Mouse (Mus musculus) right cerebral cortex, adult 18-20 months (tissue): ENCODE measurements around the gene Olfr1025-ps1.

Source experiments
- DNase-seq: peaks from one replicate; pipeline ENCODE4 v3.0.0; 2022; ENCODE audit warnings: mixed read lengths

Olfr1025-ps1 gene

DNA sequence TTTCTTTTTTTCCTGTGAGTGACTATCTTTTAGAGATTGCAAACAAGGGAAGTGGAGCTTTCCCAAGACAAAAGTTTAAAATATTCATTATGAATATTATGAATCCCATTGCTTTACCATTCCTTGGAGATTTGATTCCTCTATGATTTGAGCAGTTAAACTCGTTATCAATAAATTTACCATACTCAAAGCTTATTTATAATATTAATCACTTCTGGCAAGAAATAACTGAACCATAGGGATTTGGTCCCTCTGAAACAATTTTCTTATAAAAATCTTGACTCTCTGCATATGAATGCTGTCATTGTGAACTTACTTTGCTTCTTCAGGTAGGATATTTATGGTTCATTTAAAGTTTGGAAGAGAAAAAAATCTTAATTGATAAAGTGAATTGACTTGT, at the start of gene Olfr1025-ps1:
TSS of gene Olfr1025-ps1 (plus strand) at position 301 of the 400 bp plus-strand sequence.
- DNase-seq = no peak

DNA sequence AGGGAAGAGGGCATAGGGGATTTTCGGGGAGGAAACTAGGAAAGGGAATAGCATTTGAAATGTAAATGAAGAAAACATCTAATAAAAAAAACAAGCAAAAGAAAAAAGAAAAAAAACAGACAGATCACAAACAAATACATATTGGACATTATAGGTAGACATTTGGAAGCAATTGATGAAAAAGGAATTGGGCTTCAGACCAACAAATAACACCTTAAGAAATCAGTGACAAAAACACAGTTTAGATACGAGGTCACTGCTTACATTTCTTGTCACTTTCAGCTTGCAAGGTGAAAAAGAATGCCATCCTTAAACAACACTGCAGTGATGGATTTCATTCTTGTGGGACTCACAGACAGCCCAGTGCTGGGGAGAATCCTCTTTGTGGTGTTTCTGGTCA, 46.7 kb upstream of the Olfr1025-ps1 start, which contains the start of gene Olfr1022:
TSS of gene Olfr1022 (plus strand) at position 301 of the 400 bp plus-strand sequence.
- DNase-seq = no peak

DNA sequence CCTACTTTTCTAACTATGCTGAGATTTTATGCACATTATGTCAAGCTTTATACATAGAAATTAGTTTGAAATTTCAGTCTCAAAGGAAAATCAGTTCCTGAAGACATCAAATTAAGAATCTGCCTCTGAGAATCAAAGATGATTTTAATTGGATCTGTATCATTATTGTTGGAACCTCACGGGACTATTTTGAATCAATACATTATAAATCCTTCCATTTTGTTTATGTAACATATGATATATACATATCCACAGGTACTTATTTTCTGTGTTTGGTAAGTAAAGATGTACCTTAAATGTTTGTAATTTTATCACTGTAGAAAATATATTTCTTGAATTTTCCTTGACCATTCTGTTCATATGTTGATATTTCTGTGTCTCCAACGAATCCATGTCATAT, 29.7 kb upstream of the Olfr1025-ps1 start, which contains the start of gene Olfr1023:
TSS of gene Olfr1023 (plus strand) at position 301 of the 400 bp plus-strand sequence.
- no peak for DNase-seq

DNA sequence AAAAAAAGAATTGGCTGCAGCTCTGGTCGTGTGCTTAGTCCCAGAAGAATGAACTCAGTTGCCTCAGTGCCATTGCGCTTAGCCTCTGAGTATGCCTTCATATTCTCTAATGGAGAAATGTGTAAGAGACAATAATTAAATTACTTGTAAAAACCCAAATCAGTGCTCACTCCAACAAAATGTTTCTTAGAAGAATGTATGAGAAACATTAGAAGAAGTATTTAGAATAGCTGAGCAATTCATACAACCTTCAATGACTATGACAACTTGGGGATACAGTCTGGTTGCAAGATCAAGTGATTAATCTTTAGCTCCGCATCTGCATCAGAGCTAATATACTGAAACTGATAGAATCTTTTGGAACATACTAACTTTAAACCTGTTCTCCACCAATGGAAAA, 10.0 kb upstream of the Olfr1025-ps1 start, which contains the start of gene Olfr1024:
TSS of gene Olfr1024 (minus strand) at position 101 of the 400 bp plus-strand sequence.
- DNase-seq = no peak

GRCm38 (mm10) chr2:85913197-85913596, 1.8 kb upstream of the Olfr1025-ps1 start:
- DNase-seq = no peak

DNA sequence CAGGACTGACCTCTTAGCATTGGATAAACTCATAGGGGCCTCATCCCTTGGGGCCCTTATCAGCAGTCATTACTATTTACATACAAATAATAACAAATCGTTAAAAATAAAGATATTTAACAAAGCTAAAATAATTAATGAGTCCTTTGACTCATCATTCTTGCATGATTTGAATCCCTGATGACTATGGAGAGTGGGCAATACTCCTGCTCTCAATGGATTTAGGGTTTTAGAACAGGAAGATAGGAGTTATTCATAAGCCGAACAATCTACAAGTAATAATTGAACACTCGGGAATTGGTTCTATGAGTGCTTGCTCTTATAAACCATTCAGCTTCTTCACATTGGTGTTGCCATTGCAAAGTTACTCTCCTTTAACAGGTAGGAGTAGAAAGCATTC, 6.3 kb downstream of the Olfr1025-ps1 start, which contains the start of gene Olfr1026:
TSS of gene Olfr1026 (plus strand) at position 301 of the 400 bp plus-strand sequence.
- DNase-seq = no peak

- no peak for DNase-seq
Measured at GRCm38 (mm10) chr2:85950137-85950536, 35.1 kb downstream of the Olfr1025-ps1 start, which contains the start of gene Olfr1028. Gene Olfr1028, plus strand, starts transcription at chr2:85950437.
